Mouse (Mus musculus): ENCODE data around the gene Scamp3.
"Not testable (repeated sequence)": the region's sequence is repeated elsewhere in the genome, so short reads cannot be mapped to it uniquely, and the experiment has no call there.

Scamp3 gene

GRCm38 (mm10) chr3:89195979-89196877 is 19.0 kb downstream of the Scamp3 start:
- peak; percentile 79 to 80 for DNase-seq (ENCODE audit: low spot score in 2 of 2)

GRCm38 (mm10) chr3:89199839-89200238 is 22.6 kb downstream of the Scamp3 start:
- DNase-seq (ENCODE audit: low spot score in 2 of 2): no peak

- DNase-seq (ENCODE audit: low spot score in 2 of 2): peak in 1 of 2 experiments; percentile 83
Measured at GRCm38 (mm10) chr3:89202253-89203141, 25.2 kb downstream of the Scamp3 start, which contains the start of gene Gba. Gene Gba (plus strand): TSS chr3:89202928.

- no peak for DNase-seq (ENCODE audit: low spot score in 2 of 2)
Measured at GRCm38 (mm10) chr3:89203142-89203514, 25.9 kb downstream of the Scamp3 start.

DNA sequence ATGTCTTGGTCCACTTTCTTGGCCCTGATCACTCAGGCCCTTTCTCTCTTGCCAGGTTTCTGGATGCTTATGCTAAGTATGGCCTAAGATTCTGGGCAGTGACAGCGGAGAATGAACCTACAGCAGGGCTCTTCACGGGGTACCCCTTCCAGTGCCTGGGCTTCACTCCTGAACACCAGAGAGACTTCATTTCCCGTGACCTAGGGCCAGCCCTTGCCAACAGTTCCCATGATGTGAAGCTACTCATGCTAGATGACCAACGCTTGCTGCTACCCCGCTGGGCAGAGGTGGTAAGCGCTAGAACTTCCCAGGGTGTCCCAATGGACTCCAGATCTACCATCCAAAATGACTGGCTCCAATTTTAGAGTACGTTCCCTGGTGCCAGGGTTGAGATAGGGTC is 28.8 kb downstream of the Scamp3 start:
- peak in 1 of 2 experiments; percentile 6 for DNase-seq (ENCODE audit: low spot score in 2 of 2)

- DNase-seq (ENCODE audit: low spot score in 2 of 2): no peak
Measured at GRCm38 (mm10) chr3:89206695-89207094, 29.4 kb downstream of the Scamp3 start.

DNA sequence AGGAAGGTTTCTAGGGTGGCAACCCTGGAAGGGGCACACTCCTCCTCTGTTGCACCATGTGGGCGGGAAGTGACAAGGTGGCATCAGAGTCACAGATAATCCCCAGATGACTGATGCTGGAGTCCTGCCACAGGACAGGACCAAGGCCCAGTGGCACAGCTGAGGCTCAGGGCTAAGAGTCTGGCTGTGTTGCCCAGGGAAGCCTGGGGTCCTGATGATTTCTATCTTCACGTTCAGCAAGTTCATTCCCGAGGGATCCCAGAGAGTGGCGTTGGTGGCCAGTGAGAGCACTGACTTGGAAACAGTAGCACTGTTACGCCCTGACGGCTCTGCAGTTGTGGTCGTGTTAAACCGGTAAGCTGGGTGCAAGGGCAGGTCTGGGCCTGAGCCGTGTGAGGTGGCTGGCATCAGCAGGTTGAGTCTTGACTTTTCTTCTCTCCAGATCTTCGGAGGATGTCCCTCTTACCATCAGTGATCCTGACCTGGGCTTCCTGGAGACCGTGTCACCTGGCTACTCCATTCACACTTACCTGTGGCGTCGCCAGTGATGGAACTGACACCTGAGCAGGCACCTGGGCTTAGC is 30.9 kb downstream of the Scamp3 start:
- no peak for DNase-seq (ENCODE audit: low spot score in 2 of 2)

GRCm38 (mm10) chr3:89208736-89209135 is 31.5 kb downstream of the Scamp3 start:
- no peak for DNase-seq (ENCODE audit: low spot score in 2 of 2)

GRCm38 (mm10) chr3:89209731-89210130 is 32.5 kb downstream of the Scamp3 start:
- no peak for DNase-seq (ENCODE audit: low spot score in 2 of 2)

- DNase-seq (ENCODE audit: low spot score in 2 of 2): peak in 1 of 2 experiments; percentile 8
Measured at GRCm38 (mm10) chr3:89210162-89210561, 32.9 kb downstream of the Scamp3 start.

- DNase-seq (ENCODE audit: low spot score in 2 of 2): peak in 1 of 2 experiments; percentile 30
Measured at GRCm38 (mm10) chr3:89210731-89211130, 33.5 kb downstream of the Scamp3 start.

DNA sequence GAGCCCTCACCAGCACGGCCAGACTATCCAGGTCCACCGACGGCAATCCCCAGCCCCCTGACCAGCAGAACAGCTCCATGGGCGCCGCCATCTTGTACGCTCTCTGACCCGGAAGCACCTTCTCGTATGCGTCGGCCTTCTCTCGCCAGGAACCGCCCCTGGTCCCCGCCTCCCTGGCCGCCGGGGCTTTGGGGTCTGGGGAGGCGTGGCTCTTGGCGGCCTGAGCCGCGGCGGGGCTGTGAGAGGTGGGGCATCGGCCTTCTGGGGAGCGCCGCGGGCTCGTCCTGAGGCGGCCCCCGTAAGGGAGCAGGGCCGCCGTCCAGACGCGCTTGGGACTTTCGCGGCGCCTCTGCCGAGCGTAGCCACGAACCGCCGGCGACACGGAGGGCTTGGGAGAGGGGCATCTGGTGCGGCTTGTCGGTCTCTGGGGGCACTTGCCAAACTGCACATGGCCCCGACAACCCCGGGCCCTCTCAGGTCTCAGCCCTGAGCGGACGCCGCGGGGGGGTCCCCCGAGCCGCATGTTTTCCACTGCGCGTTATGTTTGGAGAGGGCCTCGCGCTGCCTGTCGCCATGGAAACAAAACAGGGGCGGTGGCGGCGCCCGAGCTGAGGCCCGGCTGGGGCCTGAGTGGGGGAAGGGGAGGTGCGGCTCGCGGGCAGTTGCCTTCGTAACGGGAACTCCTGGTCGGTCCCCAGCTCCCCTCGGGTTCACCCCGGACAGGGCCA is 36.7 kb downstream of the Scamp3 start:
- DNase-seq (ENCODE audit: low spot score in 2 of 2): peak; percentile 86 to 90

GRCm38 (mm10) chr3:89214681-89215411 is 37.6 kb downstream of the Scamp3 start, which contains the start of gene Thbs3:
Gene Thbs3 (plus strand): TSS chr3:89215180.
- DNase-seq (ENCODE audit: low spot score in 2 of 2): peak in 1 of 2 experiments; percentile 34

GRCm38 (mm10) chr3:89215853-89216252 is 38.6 kb downstream of the Scamp3 start:
- peak; percentile 74 to 81 for DNase-seq (ENCODE audit: low spot score in 2 of 2)

- not testable (repeated sequence) for DNase-seq (ENCODE audit: low spot score in 2 of 2)
Measured at GRCm38 (mm10) chr3:89216407-89216806, 39.1 kb downstream of the Scamp3 start.

GRCm38 (mm10) chr3:89218271-89218670 is 41.0 kb downstream of the Scamp3 start:
- no peak for DNase-seq (ENCODE audit: low spot score in 2 of 2)

DNA sequence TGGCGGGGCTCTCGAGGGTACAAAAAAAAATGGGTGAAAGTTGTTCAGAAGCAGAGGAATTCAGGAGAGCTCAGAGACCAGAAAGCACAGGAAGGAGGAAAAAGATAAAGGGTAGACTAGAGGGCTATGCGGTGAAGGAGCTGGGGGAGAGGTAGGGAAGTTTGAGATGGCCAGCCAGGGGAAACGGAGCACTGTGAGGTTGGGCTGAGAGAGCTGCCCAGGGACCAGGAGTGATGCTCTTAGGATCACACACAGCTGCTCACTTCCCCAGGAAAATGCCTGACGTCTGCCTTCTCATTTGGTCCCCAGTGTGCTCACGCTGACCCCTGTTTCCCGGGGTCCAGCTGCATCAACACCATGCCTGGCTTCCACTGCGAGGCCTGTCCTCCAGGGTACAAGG is 42.3 kb downstream of the Scamp3 start:
- DNase-seq (ENCODE audit: low spot score in 2 of 2): no peak

DNA sequence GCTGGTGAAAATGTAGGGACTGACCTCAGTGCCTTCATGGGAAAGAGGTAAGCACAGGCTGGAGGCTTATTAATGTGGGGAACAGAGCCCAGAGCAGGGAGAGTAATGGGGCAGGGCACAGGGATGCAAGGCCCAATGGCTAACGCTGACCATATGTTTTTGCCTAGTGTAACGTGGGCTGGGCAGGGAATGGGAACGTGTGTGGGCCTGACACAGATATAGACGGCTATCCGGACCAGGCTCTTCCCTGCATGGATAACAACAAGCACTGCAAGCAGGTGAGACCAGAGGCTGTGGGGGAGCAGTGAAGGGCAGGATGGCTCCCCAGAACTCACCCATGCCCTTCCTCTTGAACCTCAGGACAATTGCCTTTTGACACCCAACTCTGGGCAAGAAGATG is 43.9 kb downstream of the Scamp3 start:
- no peak for DNase-seq (ENCODE audit: low spot score in 2 of 2)

- DNase-seq (ENCODE audit: low spot score in 2 of 2): no peak
Measured at GRCm38 (mm10) chr3:89224796-89225195, 47.5 kb downstream of the Scamp3 start.

DNA sequence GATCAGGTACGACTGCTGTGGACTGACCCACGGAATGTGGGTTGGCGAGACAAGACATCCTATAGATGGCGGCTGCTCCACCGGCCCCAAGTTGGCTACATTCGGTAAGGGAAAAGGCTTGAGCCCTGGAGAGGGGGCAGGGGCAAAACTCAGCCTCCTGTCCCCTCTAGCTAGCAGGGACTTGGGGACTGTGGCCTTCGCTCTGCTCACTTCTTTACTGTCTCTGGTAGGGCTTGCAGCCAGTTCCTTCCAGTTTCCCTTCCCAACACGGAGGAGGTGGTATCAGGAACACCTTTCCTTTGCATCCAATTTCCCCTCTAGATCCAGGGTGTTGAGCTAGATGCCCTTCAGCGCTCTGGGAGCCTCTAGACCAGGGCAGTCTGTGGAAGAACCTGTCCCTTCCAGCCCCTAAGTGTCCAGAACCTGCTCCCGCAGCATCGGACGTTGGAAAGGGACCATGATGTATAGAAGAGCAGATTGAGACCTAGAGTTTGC is 48.1 kb downstream of the Scamp3 start:
- no peak for DNase-seq (ENCODE audit: low spot score in 2 of 2)

Data from frontal cortex, postnatal 10 days (tissue).